Mouse (Mus musculus) spleen, adult 2 months (tissue): ENCODE data around the gene Adgrl3. TPM values are rescaled to one million over a fixed set of nuclear protein-coding genes. Genes with fewer than 3 reads are reported as not detected.

Source experiments
- DNase-seq, 2 experiments: peaks; one replicate each; pipeline versions ENCODE4 v3.0.0 to v3.0.0-alpha.2; 2012 to 2021; ENCODE audit warnings: low spot score in 2 of 2, low read depth in 1 of 2
- H3K27ac ChIP-seq: fragments of 200-500 bp; 2 replicates; pipeline ENCODE4 v1.5.1; 2012; ENCODE audit warnings: low read length, inconsistent platforms; ENCODE audit not compliant: insufficient read depth
- H3K27me3 ChIP-seq: fragments of 200-500 bp; 2 replicates; pipeline ENCODE4 v1.6.1; 2012; ENCODE audit warnings: mild to moderate bottlenecking, moderate library complexity, low read length, inconsistent platforms; ENCODE audit not compliant: control insufficient read depth, insufficient read depth
- H3K36me3 ChIP-seq: fragments of 200-500 bp; 2 replicates; pipeline ENCODE4 v1.6.1; 2012; ENCODE audit warnings: mild to moderate bottlenecking, low read length, inconsistent platforms; ENCODE audit not compliant: control insufficient read depth, insufficient read depth
- H3K4me1 ChIP-seq: fragments of 200-500 bp; 2 replicates; pipeline ENCODE4 v1.6.1; 2011; ENCODE audit warnings: inconsistent platforms; ENCODE audit not compliant: control insufficient read depth, insufficient read depth, insufficient read length
- H3K4me3 ChIP-seq: fragments of 200-500 bp; 2 replicates; pipeline ENCODE4 v1.5.1; 2011; ENCODE audit warnings: mild to moderate bottlenecking, inconsistent platforms; ENCODE audit not compliant: insufficient read depth, insufficient read length; ENCODE audit errors: extremely low read depth
- CTCF ChIP-seq: fragments of 200-500 bp; IDR thresholded peaks from 2 replicates; pipeline ENCODE4 v1.5.1; 2011; ENCODE audit warnings: mild to moderate bottlenecking, inconsistent platforms; ENCODE audit not compliant: insufficient read depth, insufficient read length, insufficient replicate concordance; ENCODE audit errors: extremely low read depth
- POLR2A ChIP-seq: fragments of 200-500 bp; IDR thresholded peaks from 2 replicates; pipeline ENCODE4 v1.6.1; 2011; ENCODE audit warnings: low read depth, low read length, inconsistent platforms
- WGBS: fragments of 180-500 bp; shearing (Covaris S2); methylation state at CpG from one replicate; pipeline ENCODE4 v1.1.7; 2018; 5-methylcytosine and 5-hydroxymethylcytosine counted together
- polyA plus RNA-seq: library from polyadenylated mRNA; depleted of rRNA; stranded (reverse); fragments of >200 nt; gene quantifications from 2 replicates; pipeline ENCODE4 v1.2.3, GENCODE M21; 2012

Adgrl3 gene
- polyA plus RNA-seq, 1 experiment, result 2.5 TPM

GRCm38 (mm10) chr5:81621715-81622114, 601.8 kb downstream of the Adgrl3 start:
- WGBS, result 77% methylated on average over 3 of the region's 3 CpGs
- TF ChIP-seq CTCF (no peak), POLR2A (no peak)
- no peak for DNase-seq
- Histone ChIP-seq H3K4me3 (no peak overlapping the region), H3K4me1 (no peaks in the 10 kb centered on the region), H3K27me3 (no peaks in the 10 kb centered on the region), H3K36me3 (no peaks in the 10 kb centered on the region), H3K27ac (no peak overlapping the region)

GRCm38 (mm10) chr5:81623846-81624245, 603.9 kb downstream of the Adgrl3 start:
- no peak overlapping the region for H3K4me3 ChIP-seq
- no peaks in the 10 kb centered on the region for H3K4me1 ChIP-seq
- no peaks in the 10 kb centered on the region for H3K36me3 ChIP-seq
- TF ChIP-seq CTCF (no peak), POLR2A (no peak)
- WGBS, result 82% methylated on average over 1 of the region's 1 CpGs
- no peaks in the 10 kb centered on the region for H3K27me3 ChIP-seq
- no peak for DNase-seq
- no peak overlapping the region for H3K27ac ChIP-seq

GRCm38 (mm10) chr5:81636169-81636568, 616.2 kb downstream of the Adgrl3 start:
- WGBS, result 60% methylated on average over 2 of the region's 2 CpGs
- no peak for DNase-seq

GRCm38 (mm10) chr5:81638422-81638821, 618.5 kb downstream of the Adgrl3 start:
- TF ChIP-seq POLR2A, result no peak
- no peak for TF ChIP-seq CTCF
- H3K27me3 ChIP-seq, result no peaks in the 10 kb centered on the region
- no peaks in the 10 kb centered on the region for H3K36me3 ChIP-seq
- WGBS, result 75% methylated on average over 2 of the region's 2 CpGs
- H3K4me1 ChIP-seq, result no peaks in the 10 kb centered on the region
- H3K4me3 ChIP-seq, result no peak overlapping the region
- DNase-seq, result no peak
- no peak overlapping the region for H3K27ac ChIP-seq

More at GRCm38 (mm10) chr5:81636169-81636568, 616.2 kb downstream of the Adgrl3 start:
- Histone ChIP-seq H3K4me1 (no peaks in the 10 kb centered on the region), H3K36me3 (no peaks in the 10 kb centered on the region), H3K27me3 (no peaks in the 10 kb centered on the region), H3K27ac (no peak overlapping the region), H3K4me3 (no peak overlapping the region)
- no peak for TF ChIP-seq CTCF
- TF ChIP-seq POLR2A, result no peak

GRCm38 (mm10) chr5:81640118-81640517, 620.2 kb downstream of the Adgrl3 start:
- DNase-seq, result no peak
- no peaks in the 10 kb centered on the region for H3K36me3 ChIP-seq
- H3K27me3 ChIP-seq, result no peaks in the 10 kb centered on the region
- no peak overlapping the region for H3K27ac ChIP-seq
- 84% methylated on average over 4 of the region's 4 CpGs for WGBS
- no peak overlapping the region for H3K4me3 ChIP-seq
- TF ChIP-seq POLR2A (no peak), CTCF (no peak)
- no peaks in the 10 kb centered on the region for H3K4me1 ChIP-seq

GRCm38 (mm10) chr5:81645557-81645956, 625.6 kb downstream of the Adgrl3 start:
- WGBS, result 65% methylated on average over 5 of the region's 5 CpGs
- DNase-seq, result no peak
- no peaks in the 10 kb centered on the region for H3K27me3 ChIP-seq
- no peaks in the 10 kb centered on the region for H3K4me1 ChIP-seq
- H3K27ac ChIP-seq, result no peak overlapping the region
- no peak overlapping the region for H3K4me3 ChIP-seq
- H3K36me3 ChIP-seq, result no peaks in the 10 kb centered on the region
- TF ChIP-seq POLR2A, result no peak
- no peak for TF ChIP-seq CTCF

GRCm38 (mm10) chr5:81653941-81654340, 634.0 kb downstream of the Adgrl3 start:
- WGBS, result 67% methylated on average over 2 of the region's 2 CpGs
- Histone ChIP-seq H3K4me3 (no peak overlapping the region), H3K4me1 (no peaks in the 10 kb centered on the region), H3K27ac (no peak overlapping the region), H3K27me3 (no peaks in the 10 kb centered on the region), H3K36me3 (no peaks in the 10 kb centered on the region)
- DNase-seq, result no peak
- TF ChIP-seq CTCF, result no peak
- no peak for TF ChIP-seq POLR2A
